Mouse (Mus musculus) megakaryocyte, embryonic 14.5 days (primary cell): ENCODE measurements around the gene Olfr223.

Experiments used
- FLI1 ChIP-seq: IDR thresholded peaks from 2 replicates; pipeline ENCODE4 v1.6.1; 2012; ENCODE audit warnings: low read length, inconsistent platforms, mixed read lengths
- GATA1 ChIP-seq: IDR thresholded peaks from 3 replicates; pipeline ENCODE4 v1.6.1; 2012; ENCODE audit warnings: mixed read lengths, low read length, inconsistent platforms, borderline replicate concordance

DNA sequence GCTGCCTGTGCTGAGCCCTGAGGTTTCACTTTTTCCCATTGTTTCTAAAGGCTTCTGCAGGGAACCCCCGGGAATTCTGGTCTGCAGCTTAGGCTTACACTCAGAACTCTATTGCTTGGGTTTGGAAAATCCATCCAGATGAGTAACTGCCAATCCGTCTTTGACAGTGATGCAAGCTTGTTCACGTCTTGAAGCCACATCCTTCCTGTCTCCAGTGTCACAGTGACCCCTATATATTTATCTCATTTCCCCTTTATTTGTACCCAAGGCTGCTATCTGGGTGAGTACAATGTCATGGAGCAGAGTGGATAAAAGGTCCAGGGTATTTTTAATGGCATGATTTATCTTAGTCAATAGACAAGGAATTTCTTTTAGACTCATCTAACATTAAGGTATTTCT lies 51.8 kb downstream of the Olfr223 start, which contains the start of gene Nlrp3:
- no peak for TF ChIP-seq GATA1
- TF ChIP-seq FLI1: no peak
